Mouse (Mus musculus) mammary gland, adult 2 months (tissue): ENCODE measurements around the gene Bcl2a1a. TPM values are rescaled to one million over a fixed set of nuclear protein-coding genes. Genes with fewer than 3 reads are reported as not detected.

Source experiments
- polyA plus RNA-seq: library from polyadenylated mRNA; depleted of rRNA; stranded (reverse); fragments of >200 nt; gene quantifications from 2 replicates; pipeline ENCODE4 v1.2.3, GENCODE M21; 2012; ENCODE audit warnings: low replicate concordance; rRNA removed

Bcl2a1a gene
- polyA plus RNA-seq = 2.9 and 3.5 TPM in 2 replicates

DNA sequence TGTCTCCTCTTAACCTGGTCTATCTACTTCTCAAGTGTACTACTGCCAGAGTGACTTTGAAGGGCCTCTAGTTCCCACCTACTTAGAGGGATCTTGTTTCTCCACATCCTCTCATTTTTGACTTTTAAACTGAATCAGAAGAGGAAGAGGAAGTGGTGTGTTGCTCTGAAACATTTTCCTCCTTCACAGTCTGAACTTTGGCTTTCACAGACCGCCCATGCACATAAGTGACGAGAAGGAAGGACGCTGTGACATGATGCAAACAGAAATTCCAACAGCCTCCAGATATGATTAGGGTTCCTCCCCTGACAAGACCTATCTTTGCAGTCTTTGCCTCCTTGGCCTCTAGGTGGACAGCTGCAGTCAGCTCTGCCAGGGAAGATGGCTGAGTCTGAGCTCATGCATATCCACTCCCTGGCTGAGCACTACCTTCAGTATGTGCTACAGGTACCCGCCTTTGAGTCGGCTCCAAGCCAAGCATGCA, at the start of gene Bcl2a1a:
Gene Bcl2a1a, plus strand, starts transcription at position 231 of the 484 bp plus-strand sequence.

Other genes starting within 250 kb of the Bcl2a1a start
- 13.3 and 19.5 TPM in 2 replicates for gene Mthfsl, start 236.6 kb upstream of the Bcl2a1a start, polyA plus RNA-seq
- 4.0 and 6.6 TPM in 2 replicates for gene Bcl2a1d, start 225.0 kb upstream of the Bcl2a1a start, polyA plus RNA-seq
- gene Trim43c, start 117.7 kb upstream of the Bcl2a1a start, polyA plus RNA-seq = not detected in 2 replicates
- 0.04 TPM in 1 of 2 replicates, not detected in the other for gene Trim43b, start 135.9 kb downstream of the Bcl2a1a start, polyA plus RNA-seq
- gene Bcl2a1b, start 242.3 kb downstream of the Bcl2a1a start, polyA plus RNA-seq = 4.0 and 6.7 TPM in 2 replicates
- not detected in 2 replicates for gene Gm29094, start 242.5 kb downstream of the Bcl2a1a start, polyA plus RNA-seq